Mouse (Mus musculus) myocyte (in vitro differentiated cells): Measurements from ENCODE around the gene Smox.
A peak's percentile ranks its signal among the peaks of the same experiment; 100 is the strongest.

ENCODE experiments used
- CEBPB ChIP-seq: IDR thresholded peaks from 2 replicates; pipeline ENCODE4 v1.6.1; 2011; ENCODE audit warnings: mild to moderate bottlenecking, moderate library complexity; ENCODE audit not compliant: poor library complexity, insufficient read depth, severe bottlenecking
- E2F4 ChIP-seq: IDR thresholded peaks from one replicate; pipeline ENCODE4 v1.6.1; 2011; ENCODE audit warnings: mild to moderate bottlenecking, control low read depth, moderate library complexity; ENCODE audit not compliant: insufficient read depth
- MAX ChIP-seq: IDR thresholded peaks from one replicate; pipeline ENCODE4 v1.6.1; 2011; ENCODE audit warnings: low read depth, mild to moderate bottlenecking, control low read depth
- MYOD1 ChIP-seq, 3 experiments: IDR thresholded peaks; one replicate each; pipeline ENCODE4 v1.6.1; 2011; ENCODE audit warnings: control low read depth in 2 of 3, low read depth in 2 of 3, mild to moderate bottlenecking in 2 of 3, moderate library complexity in 1 of 3; ENCODE audit not compliant: insufficient read length in 2 of 3, control insufficient read depth in 1 of 3
- MYOG ChIP-seq, 3 experiments: IDR thresholded peaks; one replicate each; pipeline ENCODE4 v1.6.1; 2011; ENCODE audit warnings: control low read depth in 2 of 3, low read depth in 2 of 3, mild to moderate bottlenecking in 2 of 3; ENCODE audit not compliant: insufficient read length in 2 of 3, control insufficient read depth in 1 of 3, insufficient read depth in 1 of 3
- POLR2A ChIP-seq: IDR thresholded peaks from one replicate; pipeline ENCODE4 v1.6.1; 2011; ENCODE audit warnings: low read depth, mild to moderate bottlenecking, control low read depth, moderate library complexity; ENCODE audit not compliant: insufficient read length
- POLR2AphosphoS2 ChIP-seq: IDR thresholded peaks from one replicate; pipeline ENCODE4 v1.6.1; 2011; ENCODE audit warnings: low read depth, control low read depth; ENCODE audit not compliant: insufficient read length
- REST ChIP-seq: IDR thresholded peaks from one replicate; pipeline ENCODE4 v1.6.1; 2011; ENCODE audit warnings: mild to moderate bottlenecking, control low read depth, moderate library complexity; ENCODE audit not compliant: insufficient read depth, insufficient read length
- TCF12 ChIP-seq: IDR thresholded peaks from one replicate; pipeline ENCODE4 v1.6.1; 2011; ENCODE audit warnings: mild to moderate bottlenecking, control low read depth; ENCODE audit not compliant: poor library complexity, insufficient read depth, severe bottlenecking
- USF1 ChIP-seq: IDR thresholded peaks from one replicate; pipeline ENCODE4 v1.6.1; 2011; ENCODE audit warnings: low read depth, mild to moderate bottlenecking, control low read depth, moderate library complexity

GRCm38 (mm10) chr2:131561891-131562585, 70.7 kb downstream of the Smox start, which contains the start of gene Adra1d:
- TF ChIP-seq POLR2AphosphoS2, result no peak
- TF ChIP-seq MAX, result no peak
- no peak for TF ChIP-seq POLR2A
- no peak for TF ChIP-seq E2F4
- TF ChIP-seq TCF12, result no peak
- TF ChIP-seq MYOD1 (IDR thresholded peaks at IDR 0.05; ENCODE audit: control insufficient read depth in 1 of 3, insufficient read length in 2 of 3, low read depth in 2 of 3), result peak in 1 of 3 experiments; percentile 10
- no peak for TF ChIP-seq REST
- TF ChIP-seq MYOG (IDR thresholded peaks at IDR 0.05; ENCODE audit: control insufficient read depth in 1 of 3, insufficient read depth in 1 of 3, insufficient read length in 2 of 3, low read depth in 2 of 3), result no peak
- TF ChIP-seq USF1, result no peak
- no peak for TF ChIP-seq CEBPB
